Mouse (Mus musculus) hindbrain, embryonic 12.5 days (tissue): Measurements from ENCODE around the gene Adamts10. TPM values are rescaled to one million over a fixed set of nuclear protein-coding genes. Genes with fewer than 3 reads are reported as not detected.

Experiments used
- polyA plus RNA-seq: library from polyadenylated mRNA; unstranded; fragments of >200 nt; fragmentation: Nextera tagmentation; extraction: Ambion mirVana; gene quantifications from 2 replicates; pipeline ENCODE4 v1.2.1, GENCODE M21; 2016

The Adamts10 gene
- polyA plus RNA-seq, 1 experiment from 2014 or later: 73.8 TPM

Other genes starting within 250 kb of the Adamts10 start
- 14.3 and 15.6 TPM in 2 replicates for gene Zfp955b, start 234.7 kb upstream of the Adamts10 start, polyA plus RNA-seq
- gene Zfp81, start 165.3 kb upstream of the Adamts10 start, polyA plus RNA-seq: 12.6 and 13.7 TPM in 2 replicates
- gene Zfp101, start 129.6 kb upstream of the Adamts10 start, polyA plus RNA-seq: 19.4 and 22.4 TPM in 2 replicates
- gene Actl9, start 91.3 kb upstream of the Adamts10 start, polyA plus RNA-seq: not detected in 2 replicates
- gene Myo1f, start 31.5 kb downstream of the Adamts10 start, polyA plus RNA-seq: 2.1 and 2.6 TPM in 2 replicates
- gene Zfp414, start 104.9 kb downstream of the Adamts10 start, polyA plus RNA-seq: 47.6 and 48.1 TPM in 2 replicates
- 0.45 and 1.0 TPM in 2 replicates for gene Pram1, start 113.9 kb downstream of the Adamts10 start, polyA plus RNA-seq
- gene Hnrnpm, start 162.7 kb downstream of the Adamts10 start, polyA plus RNA-seq: 390 and 450 TPM in 2 replicates
- 53.4 and 54.6 TPM in 2 replicates for gene March2, start 194.5 kb downstream of the Adamts10 start, polyA plus RNA-seq
- gene Rab11b, start 236.3 kb downstream of the Adamts10 start, polyA plus RNA-seq: 404 and 415 TPM in 2 replicates